Mouse (Mus musculus): ENCODE data around the gene Arhgef16. TPM values are rescaled to one million over a fixed set of nuclear protein-coding genes. Genes with fewer than 3 reads are reported as not detected.

Gene Arhgef16
- total RNA-seq, 1 experiment, result 4.2 TPM

DNA sequence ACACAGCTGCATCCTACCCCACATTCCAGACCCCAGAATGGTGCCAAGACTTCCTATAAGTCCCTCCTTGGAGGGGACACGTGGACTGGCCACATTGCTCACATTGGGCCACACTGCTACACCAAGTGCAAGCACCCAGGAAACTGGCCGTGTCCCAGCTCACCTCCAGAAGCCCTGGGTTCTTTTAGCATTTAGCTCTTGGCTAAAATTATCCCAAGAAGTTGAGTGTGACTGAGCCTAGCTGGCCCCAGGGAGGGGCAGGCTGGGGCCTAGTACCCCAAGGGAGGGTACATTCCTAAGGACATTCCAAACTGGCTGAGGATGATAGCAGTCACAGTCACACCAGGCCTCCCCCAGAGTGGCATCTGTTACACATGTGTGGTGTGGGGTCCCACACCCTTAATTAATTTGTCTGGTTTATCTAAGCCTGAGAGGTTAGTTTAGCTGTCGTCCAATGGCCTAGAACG is 7.7 kb downstream of the Arhgef16 start:
- H3K4me1 ChIP-seq (ENCODE audit: control insufficient read depth in 2 of 2, insufficient read depth in 2 of 2, low read length in 2 of 2, poor library complexity in 1 of 2), result peaks cover 1 to 4% of the 10 kb centered on the region in 2 experiments; a peak in 1 of 4 replicates
- no peak overlapping the region for H3K9ac ChIP-seq (ENCODE audit: insufficient read depth, low read depth, low read length, poor library complexity, severe bottlenecking)
- TF ChIP-seq HCFC1 (IDR thresholded peaks at IDR 0.05; ENCODE audit: borderline replicate concordance, insufficient read depth, low read length) (no peak), ZC3H11A (IDR thresholded peaks at IDR 0.05; ENCODE audit: borderline replicate concordance, low read depth, low read length) (no peak), MAFK (IDR thresholded peaks at IDR 0.05; ENCODE audit: insufficient read depth, low read depth, low read length) (no peak), ZNF384 (IDR thresholded peaks at IDR 0.05; ENCODE audit: low read depth, low read length) (no peak), CHD2 (IDR thresholded peaks at IDR 0.05; ENCODE audit: low read depth, low read length) (no peak)
- no peak overlapping the region for H3K4me3 ChIP-seq (ENCODE audit: insufficient read depth in 1 of 2, low read depth in 1 of 2, low read length in 2 of 2, poor library complexity in 1 of 2, severe bottlenecking in 1 of 2)
- no peaks in the 10 kb centered on the region for H3K9me3 ChIP-seq (ENCODE audit: control insufficient read depth, insufficient read depth, low read depth, low read length)
- no peak for DNase-seq (ENCODE audit: low read depth, low spot score)
- no peak overlapping the region for H3K27ac ChIP-seq (ENCODE audit: insufficient read depth, low read depth, low read length, poor library complexity, severe bottlenecking)
- in situ Hi-C loops (cut with MboI; ENCODE audit: low sequenced_read_pairs in 2 of 2, unreplicated experiment in 2 of 2), result no loop called here
- H3K36me3 ChIP-seq (ENCODE audit: control insufficient read depth, insufficient read depth, low read length, poor library complexity, severe bottlenecking), result peaks cover 9% of the 10 kb centered on the region; the same call in 1 of the 2 replicates

DNA sequence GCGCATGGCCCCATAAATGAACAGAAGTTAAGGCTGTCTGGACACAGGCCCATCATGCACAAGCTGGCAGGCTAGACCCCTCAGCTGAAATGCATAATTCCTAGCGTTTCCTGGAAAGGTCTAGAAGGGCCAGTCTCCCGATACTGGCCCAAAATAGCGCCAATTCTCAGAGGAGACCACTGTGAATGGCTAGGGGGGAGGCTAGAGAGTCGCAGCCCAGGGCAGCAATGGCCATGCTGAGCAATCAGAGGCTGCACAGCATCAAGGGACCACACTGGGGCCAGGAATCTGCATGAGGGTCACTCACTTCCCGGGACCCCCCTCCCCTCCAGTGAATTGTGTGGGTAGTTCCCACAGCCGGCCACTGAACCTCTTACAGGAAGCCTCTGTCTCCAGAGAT is 17.8 kb downstream of the Arhgef16 start:
- in situ Hi-C loops (cut with MboI; ENCODE audit: low sequenced_read_pairs in 2 of 2, unreplicated experiment in 2 of 2), result no loop called here
- Histone ChIP-seq H3K36me3 (ENCODE audit: control insufficient read depth, insufficient read depth, low read length, poor library complexity, severe bottlenecking) (peaks cover 31% of the 10 kb centered on the region; the same call in 1 of the 2 replicates), H3K27ac (ENCODE audit: insufficient read depth, low read depth, low read length, poor library complexity, severe bottlenecking) (no peak overlapping the region), H3K9me3 (ENCODE audit: control insufficient read depth, insufficient read depth, low read depth, low read length) (no peaks in the 10 kb centered on the region), H3K4me3 (ENCODE audit: insufficient read depth in 1 of 2, low read depth in 1 of 2, low read length in 2 of 2, poor library complexity in 1 of 2, severe bottlenecking in 1 of 2) (no peak overlapping the region), H3K4me1 (ENCODE audit: control insufficient read depth in 2 of 2, insufficient read depth in 2 of 2, low read length in 2 of 2, poor library complexity in 1 of 2) (no peaks in the 10 kb centered on the region), H3K9ac (ENCODE audit: insufficient read depth, low read depth, low read length, poor library complexity, severe bottlenecking) (no peak overlapping the region)
- no peak for TF ChIP-seq CHD2 (IDR thresholded peaks at IDR 0.05; ENCODE audit: low read depth, low read length)
- TF ChIP-seq MAFK (IDR thresholded peaks at IDR 0.05; ENCODE audit: insufficient read depth, low read depth, low read length), result no peak
- no peak for TF ChIP-seq HCFC1 (IDR thresholded peaks at IDR 0.05; ENCODE audit: borderline replicate concordance, insufficient read depth, low read length)
- no peak for TF ChIP-seq ZC3H11A (IDR thresholded peaks at IDR 0.05; ENCODE audit: borderline replicate concordance, low read depth, low read length)
- no peak for TF ChIP-seq ZNF384 (IDR thresholded peaks at IDR 0.05; ENCODE audit: low read depth, low read length)
- no peak for DNase-seq (ENCODE audit: low read depth, low spot score)

DNA sequence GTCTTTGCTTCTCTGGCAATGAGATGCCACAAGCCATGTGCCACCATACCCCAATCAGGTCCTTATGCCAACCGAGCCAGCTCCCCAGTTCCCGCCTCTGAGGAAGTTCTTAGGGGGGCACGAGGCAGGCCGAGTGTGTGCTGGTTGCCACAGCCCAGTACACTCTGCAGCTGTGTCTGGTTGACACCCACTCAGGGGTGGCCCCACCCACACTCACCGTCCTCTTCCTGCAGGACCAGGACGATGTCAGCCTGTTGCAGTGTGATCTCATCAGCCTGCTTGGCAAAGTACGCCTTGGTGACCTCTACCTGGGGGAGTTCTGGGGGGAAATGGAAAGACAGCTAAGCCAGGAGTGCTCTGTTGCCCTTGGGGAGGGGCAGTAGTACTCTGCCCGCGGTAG is 22.0 kb downstream of the Arhgef16 start:
- no peak overlapping the region for H3K4me3 ChIP-seq (ENCODE audit: insufficient read depth in 1 of 2, low read depth in 1 of 2, low read length in 2 of 2, poor library complexity in 1 of 2, severe bottlenecking in 1 of 2)
- no peaks in the 10 kb centered on the region for H3K4me1 ChIP-seq (ENCODE audit: control insufficient read depth in 2 of 2, insufficient read depth in 2 of 2, low read length in 2 of 2, poor library complexity in 1 of 2)
- no peaks in the 10 kb centered on the region for H3K9me3 ChIP-seq (ENCODE audit: control insufficient read depth, insufficient read depth, low read depth, low read length)
- H3K36me3 ChIP-seq (ENCODE audit: control insufficient read depth, insufficient read depth, low read length, poor library complexity, severe bottlenecking), result peaks cover 27% of the 10 kb centered on the region; the same call in 1 of the 2 replicates
- no peak for DNase-seq (ENCODE audit: low read depth, low spot score)
- H3K27ac ChIP-seq (ENCODE audit: insufficient read depth, low read depth, low read length, poor library complexity, severe bottlenecking), result no peak overlapping the region
- H3K9ac ChIP-seq (ENCODE audit: insufficient read depth, low read depth, low read length, poor library complexity, severe bottlenecking), result no peak overlapping the region
- in situ Hi-C loops (cut with MboI; ENCODE audit: low sequenced_read_pairs in 2 of 2, unreplicated experiment in 2 of 2), result no loop called here
- TF ChIP-seq MAFK (IDR thresholded peaks at IDR 0.05; ENCODE audit: insufficient read depth, low read depth, low read length) (no peak), HCFC1 (IDR thresholded peaks at IDR 0.05; ENCODE audit: borderline replicate concordance, insufficient read depth, low read length) (no peak), ZC3H11A (IDR thresholded peaks at IDR 0.05; ENCODE audit: borderline replicate concordance, low read depth, low read length) (no peak), ZNF384 (IDR thresholded peaks at IDR 0.05; ENCODE audit: low read depth, low read length) (no peak), CHD2 (IDR thresholded peaks at IDR 0.05; ENCODE audit: low read depth, low read length) (no peak)

DNA sequence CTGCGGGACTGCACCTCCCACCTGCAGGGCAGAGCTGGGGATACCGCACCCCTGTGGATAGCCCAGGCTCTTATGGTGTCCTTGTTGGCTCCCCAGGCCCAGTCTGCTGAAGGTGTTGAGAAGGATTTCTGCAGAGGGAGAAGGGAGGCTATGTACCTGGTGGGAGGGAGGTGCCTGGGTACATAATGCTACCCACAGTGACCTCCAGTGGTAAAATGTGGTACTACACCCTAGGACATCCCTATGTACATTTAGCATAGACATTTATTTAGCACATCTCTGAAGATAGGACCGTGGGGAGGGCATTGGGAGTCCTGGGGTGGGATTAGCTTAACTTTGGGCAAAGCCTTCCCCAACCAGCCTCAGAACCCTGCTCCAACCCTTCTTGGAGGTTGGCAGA is 28.5 kb downstream of the Arhgef16 start:
- peak; percentile 76 for DNase-seq (ENCODE audit: low read depth, low spot score)
- TF ChIP-seq MAFK (IDR thresholded peaks at IDR 0.05; ENCODE audit: insufficient read depth, low read depth, low read length) (no peak), CHD2 (IDR thresholded peaks at IDR 0.05; ENCODE audit: low read depth, low read length) (no peak), ZNF384 (IDR thresholded peaks at IDR 0.05; ENCODE audit: low read depth, low read length) (no peak), ZC3H11A (IDR thresholded peaks at IDR 0.05; ENCODE audit: borderline replicate concordance, low read depth, low read length) (peak; percentile 75), HCFC1 (IDR thresholded peaks at IDR 0.05; ENCODE audit: borderline replicate concordance, insufficient read depth, low read length) (no peak)
- Histone ChIP-seq H3K9ac (ENCODE audit: insufficient read depth, low read depth, low read length, poor library complexity, severe bottlenecking) (no peak overlapping the region), H3K9me3 (ENCODE audit: control insufficient read depth, insufficient read depth, low read depth, low read length) (no peaks in the 10 kb centered on the region), H3K27ac (ENCODE audit: insufficient read depth, low read depth, low read length, poor library complexity, severe bottlenecking) (no peak overlapping the region), H3K4me1 (ENCODE audit: control insufficient read depth in 2 of 2, insufficient read depth in 2 of 2, low read length in 2 of 2, poor library complexity in 1 of 2) (no peaks in the 10 kb centered on the region), H3K4me3 (ENCODE audit: insufficient read depth in 1 of 2, low read depth in 1 of 2, low read length in 2 of 2, poor library complexity in 1 of 2, severe bottlenecking in 1 of 2) (no peak overlapping the region), H3K36me3 (ENCODE audit: control insufficient read depth, insufficient read depth, low read length, poor library complexity, severe bottlenecking) (no peaks in the 10 kb centered on the region)
- in situ Hi-C loops (cut with MboI; ENCODE audit: low sequenced_read_pairs in 2 of 2, unreplicated experiment in 2 of 2), result no loop called here

DNA sequence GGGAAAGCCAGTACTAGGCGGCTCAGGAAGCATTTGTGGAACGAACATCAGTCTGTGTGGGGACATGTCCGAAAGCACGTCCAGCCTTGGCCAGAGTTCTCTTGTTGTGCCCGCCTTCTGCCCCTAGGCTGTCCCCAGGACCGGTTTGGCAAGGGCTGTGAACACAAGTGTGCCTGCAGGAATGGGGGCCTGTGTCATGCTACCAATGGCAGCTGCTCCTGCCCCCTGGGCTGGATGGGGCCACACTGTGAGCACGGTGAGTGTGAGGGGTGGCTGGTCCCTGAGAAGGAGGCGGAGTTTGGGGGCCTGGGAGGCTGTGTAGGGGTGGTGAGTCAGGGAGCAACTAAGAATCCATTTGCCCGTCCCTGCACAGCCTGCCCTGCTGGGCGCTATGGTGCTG is 32.0 kb downstream of the Arhgef16 start:
- no peak overlapping the region for H3K4me3 ChIP-seq (ENCODE audit: insufficient read depth in 1 of 2, low read depth in 1 of 2, low read length in 2 of 2, poor library complexity in 1 of 2, severe bottlenecking in 1 of 2)
- H3K9ac ChIP-seq (ENCODE audit: insufficient read depth, low read depth, low read length, poor library complexity, severe bottlenecking), result no peak overlapping the region
- no peaks in the 10 kb centered on the region for H3K36me3 ChIP-seq (ENCODE audit: control insufficient read depth, insufficient read depth, low read length, poor library complexity, severe bottlenecking)
- no peak for DNase-seq (ENCODE audit: low read depth, low spot score)
- no peak overlapping the region for H3K27ac ChIP-seq (ENCODE audit: insufficient read depth, low read depth, low read length, poor library complexity, severe bottlenecking)
- H3K4me1 ChIP-seq (ENCODE audit: control insufficient read depth in 2 of 2, insufficient read depth in 2 of 2, low read length in 2 of 2, poor library complexity in 1 of 2), result no peaks in the 10 kb centered on the region
- no peaks in the 10 kb centered on the region for H3K9me3 ChIP-seq (ENCODE audit: control insufficient read depth, insufficient read depth, low read depth, low read length)
- in situ Hi-C loops (cut with MboI; ENCODE audit: low sequenced_read_pairs in 2 of 2, unreplicated experiment in 2 of 2), result no loop called here
- TF ChIP-seq HCFC1 (IDR thresholded peaks at IDR 0.05; ENCODE audit: borderline replicate concordance, insufficient read depth, low read length), result no peak
